Mouse (Mus musculus): ENCODE data around the gene Vtcn1. TPM values are rescaled to one million over a fixed set of nuclear protein-coding genes. Genes with fewer than 3 reads are reported as not detected.

The Vtcn1 gene
- not detected in 2 replicates for polyA plus RNA-seq (2015; fragmentation: Nextera tagmentation; extraction: Ambion mirVana)

DNA sequence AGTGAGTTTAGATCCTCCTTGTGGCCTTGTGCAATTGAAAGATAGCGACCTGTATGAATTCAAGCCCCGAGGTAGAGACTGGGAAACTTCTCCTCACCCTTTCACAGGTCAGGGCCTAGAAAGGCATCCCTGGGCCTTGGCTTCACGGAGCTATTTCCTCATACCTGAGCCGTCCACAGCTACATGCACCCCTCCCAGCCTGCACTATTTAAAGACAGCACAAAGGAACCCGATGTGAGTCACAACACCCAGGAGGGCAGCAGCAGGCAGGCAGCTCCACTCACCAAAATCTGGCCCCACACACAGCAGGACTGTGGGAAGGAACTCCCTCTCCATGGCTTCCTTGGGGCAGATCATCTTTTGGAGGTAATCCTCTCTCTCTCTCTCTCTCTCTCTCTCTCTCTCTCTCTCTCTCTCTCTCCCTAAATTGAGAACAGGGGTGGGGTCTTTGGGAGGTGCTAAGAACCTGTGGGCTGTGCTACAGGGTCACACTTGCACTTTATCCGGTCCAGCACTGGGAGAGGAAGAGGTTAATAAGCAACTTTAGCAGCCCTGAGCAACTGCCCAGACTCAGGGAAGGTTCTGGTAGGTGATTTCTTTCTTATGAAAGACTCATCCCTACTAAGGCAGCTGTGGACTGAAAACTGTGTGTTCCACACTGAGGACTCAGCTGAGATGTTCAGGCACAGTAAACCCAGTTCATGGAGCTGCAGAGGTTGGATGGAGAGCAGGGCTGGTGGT, at the start of gene Vtcn1:
TSS of gene Vtcn1 (plus strand) at position 235 of the 741 bp plus-strand sequence.
- Histone ChIP-seq H3K9ac (ENCODE audit: low read depth, low read length) (no peak within 1 kb of the TSS), H3K27ac (ENCODE audit: low read depth, low read length) (no peak within 1 kb of the TSS), H3K27me3 (replicated peaks; ENCODE audit: control insufficient read depth, insufficient read depth, low read length) (no peaks in the 10 kb centered on the region), H3K4me3 (ENCODE audit: low read length) (no peak within 1 kb of the TSS), H3K4me2 (ENCODE audit: low read length) (no peak within 1 kb of the TSS), H3K9me3 (ENCODE audit: control insufficient read depth, low read length) (no peaks in the 10 kb centered on the region), H3K4me1 (ENCODE audit: control insufficient read depth, insufficient read depth, low read depth, low read length) (no peaks in the 10 kb centered on the region), H3K36me3 (ENCODE audit: control insufficient read depth, insufficient read depth, low read length) (no peaks in the 10 kb centered on the region)
- no peak for ATAC-seq
- 55% methylated on average over 6 of the region's 6 CpGs for WGBS

DNA sequence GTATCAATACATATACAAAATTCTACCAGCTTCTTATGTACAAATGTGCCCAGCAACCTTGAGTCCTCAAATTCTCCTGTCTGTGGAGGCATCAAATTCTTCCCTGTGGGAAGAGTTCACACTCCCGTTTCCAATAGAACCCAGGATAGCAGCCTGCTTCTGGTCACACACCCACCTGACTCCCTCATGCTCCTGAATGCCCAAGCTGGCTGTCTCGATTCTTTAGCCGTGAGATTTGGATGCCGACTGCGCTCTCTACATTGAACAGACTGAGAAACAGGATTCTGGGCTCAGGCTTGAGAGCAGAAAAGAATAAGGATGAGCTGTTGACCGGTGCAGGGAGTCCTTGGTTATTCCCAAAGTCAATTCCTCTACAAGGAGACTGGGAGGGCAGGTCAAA, 48.3 kb upstream of the Vtcn1 start:
- Histone ChIP-seq H3K4me3 (ENCODE audit: low read length) (no peak overlapping the region), H3K27ac (ENCODE audit: low read depth, low read length) (no peak overlapping the region), H3K27me3 (replicated peaks; ENCODE audit: control insufficient read depth, insufficient read depth, low read length) (no peaks in the 10 kb centered on the region), H3K4me2 (ENCODE audit: low read length) (no peak overlapping the region), H3K36me3 (ENCODE audit: control insufficient read depth, insufficient read depth, low read length) (no peaks in the 10 kb centered on the region), H3K9me3 (ENCODE audit: control insufficient read depth, low read length) (no peaks in the 10 kb centered on the region), H3K9ac (ENCODE audit: low read depth, low read length) (no peak overlapping the region), H3K4me1 (ENCODE audit: control insufficient read depth, insufficient read depth, low read depth, low read length) (no peaks in the 10 kb centered on the region)
- ATAC-seq = no peak
- WGBS = 73% methylated on average over 6 of the region's 6 CpGs

DNA sequence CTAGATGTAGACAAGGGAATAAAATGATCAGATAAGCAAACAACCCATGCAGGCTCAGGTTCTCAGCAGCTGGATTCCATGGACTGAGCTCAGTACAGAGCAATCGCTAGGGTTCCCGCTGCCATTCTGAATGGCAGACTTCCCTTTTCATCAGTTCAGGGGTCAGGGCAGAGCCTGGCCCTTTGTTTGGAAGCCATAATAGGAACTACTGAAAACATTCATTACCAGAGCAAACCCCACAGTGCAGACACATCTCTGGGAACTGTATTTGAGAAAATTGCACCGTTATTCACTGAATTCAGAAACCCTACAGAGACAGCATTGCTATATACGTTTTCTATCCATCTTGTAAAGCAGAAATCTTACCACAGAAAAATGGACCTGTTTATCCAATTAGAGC, 47.7 kb upstream of the Vtcn1 start:
- no peaks in the 10 kb centered on the region for H3K27me3 ChIP-seq (replicated peaks; ENCODE audit: control insufficient read depth, insufficient read depth, low read length)
- H3K9me3 ChIP-seq (ENCODE audit: control insufficient read depth, low read length) = no peaks in the 10 kb centered on the region
- 17% methylated on average over 4 of the region's 4 CpGs for WGBS
- H3K36me3 ChIP-seq (ENCODE audit: control insufficient read depth, insufficient read depth, low read length) = no peaks in the 10 kb centered on the region
- no peaks in the 10 kb centered on the region for H3K4me1 ChIP-seq (ENCODE audit: control insufficient read depth, insufficient read depth, low read depth, low read length)
- H3K4me3 ChIP-seq (ENCODE audit: low read length) = no peak overlapping the region
- no peak for ATAC-seq
- H3K9ac ChIP-seq (ENCODE audit: low read depth, low read length) = no peak overlapping the region
- H3K27ac ChIP-seq (ENCODE audit: low read depth, low read length) = no peak overlapping the region
- H3K4me2 ChIP-seq (ENCODE audit: low read length) = no peak overlapping the region

DNA sequence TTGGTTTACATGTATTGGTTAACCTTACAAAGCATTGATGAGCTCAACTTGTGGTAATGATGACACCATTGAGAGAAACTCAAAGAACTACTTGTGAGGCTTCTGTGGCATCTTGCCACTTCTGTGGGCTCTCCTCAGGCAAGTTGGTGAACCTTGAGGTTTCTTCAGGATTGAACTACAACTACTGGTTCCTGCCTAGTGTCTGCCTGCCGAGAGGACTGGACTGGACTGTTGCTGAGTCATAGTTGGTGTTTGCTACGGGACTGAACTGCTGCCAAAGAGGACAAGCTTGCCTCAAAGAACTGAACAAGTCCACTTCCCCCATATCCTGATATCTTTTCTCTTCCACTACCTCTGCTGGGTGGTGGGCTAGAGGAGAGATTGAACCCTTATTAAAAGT, 39.2 kb upstream of the Vtcn1 start:
- no peaks in the 10 kb centered on the region for H3K27me3 ChIP-seq (replicated peaks; ENCODE audit: control insufficient read depth, insufficient read depth, low read length)
- H3K4me2 ChIP-seq (ENCODE audit: low read length) = no peak overlapping the region
- H3K9ac ChIP-seq (ENCODE audit: low read depth, low read length) = no peak overlapping the region
- 86% methylated on average over 2 of the region's 2 CpGs for WGBS
- no peak overlapping the region for H3K4me3 ChIP-seq (ENCODE audit: low read length)
- no peaks in the 10 kb centered on the region for H3K9me3 ChIP-seq (ENCODE audit: control insufficient read depth, low read length)
- no peak overlapping the region for H3K27ac ChIP-seq (ENCODE audit: low read depth, low read length)
- no peak for ATAC-seq
- no peaks in the 10 kb centered on the region for H3K4me1 ChIP-seq (ENCODE audit: control insufficient read depth, insufficient read depth, low read depth, low read length)
- H3K36me3 ChIP-seq (ENCODE audit: control insufficient read depth, insufficient read depth, low read length) = no peaks in the 10 kb centered on the region

DNA sequence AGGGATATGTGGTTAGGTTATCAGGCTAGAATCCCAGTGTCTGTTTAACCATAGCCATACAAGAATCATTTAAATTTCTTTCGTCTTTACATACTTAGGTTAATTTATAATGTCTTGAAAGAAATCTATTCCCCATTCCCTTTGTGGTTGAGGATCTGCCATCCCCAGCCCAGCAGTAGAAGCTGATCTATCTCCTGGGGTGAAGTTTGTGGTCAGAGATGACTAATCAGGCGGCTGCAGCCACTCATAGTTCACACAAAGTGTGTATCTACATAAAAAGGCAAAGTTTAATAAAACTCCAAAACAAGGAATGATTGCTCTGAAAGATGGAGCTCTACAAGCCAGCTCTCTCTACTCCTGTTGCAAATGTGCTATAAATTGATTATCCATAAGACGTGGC, 33.6 kb upstream of the Vtcn1 start:
- Histone ChIP-seq H3K27me3 (replicated peaks; ENCODE audit: control insufficient read depth, insufficient read depth, low read length) (no peaks in the 10 kb centered on the region), H3K36me3 (ENCODE audit: control insufficient read depth, insufficient read depth, low read length) (no peaks in the 10 kb centered on the region), H3K4me2 (ENCODE audit: low read length) (no peak overlapping the region), H3K9ac (ENCODE audit: low read depth, low read length) (no peak overlapping the region), H3K4me3 (ENCODE audit: low read length) (no peak overlapping the region), H3K4me1 (ENCODE audit: control insufficient read depth, insufficient read depth, low read depth, low read length) (no peaks in the 10 kb centered on the region), H3K27ac (ENCODE audit: low read depth, low read length) (no peak overlapping the region), H3K9me3 (ENCODE audit: control insufficient read depth, low read length) (no peaks in the 10 kb centered on the region)
- WGBS = 95% methylated on average over 3 of the region's 3 CpGs
- no peak for ATAC-seq

DNA sequence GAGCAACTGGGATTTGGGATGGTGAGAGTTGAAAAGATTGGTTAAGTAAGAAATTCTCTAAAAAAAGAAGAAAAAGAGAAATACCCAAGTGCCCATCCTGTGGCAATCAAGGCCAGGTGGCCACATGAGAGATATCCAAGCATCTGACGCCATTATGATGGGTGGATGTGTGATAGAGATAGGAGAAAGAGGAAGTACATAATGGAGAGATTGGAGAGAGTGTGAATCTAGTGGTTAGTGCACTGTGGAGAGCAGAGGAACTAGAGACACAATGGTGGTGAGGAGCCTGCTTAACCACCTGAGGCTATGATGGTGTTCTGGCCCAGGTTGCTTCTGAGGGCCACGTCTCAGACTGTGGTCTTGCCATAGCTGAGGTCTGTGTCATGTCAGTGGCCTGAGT, 31.9 kb upstream of the Vtcn1 start:
- Histone ChIP-seq H3K4me2 (ENCODE audit: low read length) (no peak overlapping the region), H3K36me3 (ENCODE audit: control insufficient read depth, insufficient read depth, low read length) (no peaks in the 10 kb centered on the region), H3K4me1 (ENCODE audit: control insufficient read depth, insufficient read depth, low read depth, low read length) (no peaks in the 10 kb centered on the region), H3K27ac (ENCODE audit: low read depth, low read length) (no peak overlapping the region), H3K27me3 (replicated peaks; ENCODE audit: control insufficient read depth, insufficient read depth, low read length) (no peaks in the 10 kb centered on the region), H3K4me3 (ENCODE audit: low read length) (no peak overlapping the region), H3K9me3 (ENCODE audit: control insufficient read depth, low read length) (no peaks in the 10 kb centered on the region), H3K9ac (ENCODE audit: low read depth, low read length) (no peak overlapping the region)
- no peak for ATAC-seq
- 91% methylated on average over 2 of the region's 2 CpGs for WGBS

DNA sequence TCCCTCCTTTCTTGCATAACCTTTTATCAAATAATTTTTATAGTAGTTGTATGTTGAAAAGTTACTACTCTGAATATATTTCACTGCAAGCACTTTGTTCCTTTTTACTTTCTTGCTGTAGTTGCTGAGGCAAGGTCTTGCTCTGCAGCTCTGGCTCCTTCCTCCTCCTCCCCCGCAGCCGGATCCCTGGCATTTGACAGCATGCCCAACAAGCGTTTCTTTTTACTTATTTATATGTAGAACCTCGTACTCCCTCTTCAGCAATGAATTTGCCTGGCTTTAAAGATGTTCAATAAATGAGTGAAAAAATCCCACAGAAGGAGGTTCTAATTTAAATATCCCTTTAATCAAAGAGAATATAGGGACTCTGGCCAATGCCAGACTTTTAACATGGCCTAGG, 28.7 kb upstream of the Vtcn1 start:
- no peaks in the 10 kb centered on the region for H3K9me3 ChIP-seq (ENCODE audit: control insufficient read depth, low read length)
- ATAC-seq = no peak
- WGBS = 65% methylated on average over 4 of the region's 4 CpGs
- H3K27me3 ChIP-seq (replicated peaks; ENCODE audit: control insufficient read depth, insufficient read depth, low read length) = no peaks in the 10 kb centered on the region
- H3K4me2 ChIP-seq (ENCODE audit: low read length) = no peak overlapping the region
- no peaks in the 10 kb centered on the region for H3K36me3 ChIP-seq (ENCODE audit: control insufficient read depth, insufficient read depth, low read length)
- H3K9ac ChIP-seq (ENCODE audit: low read depth, low read length) = no peak overlapping the region
- H3K4me3 ChIP-seq (ENCODE audit: low read length) = no peak overlapping the region
- no peaks in the 10 kb centered on the region for H3K4me1 ChIP-seq (ENCODE audit: control insufficient read depth, insufficient read depth, low read depth, low read length)
- no peak overlapping the region for H3K27ac ChIP-seq (ENCODE audit: low read depth, low read length)

DNA sequence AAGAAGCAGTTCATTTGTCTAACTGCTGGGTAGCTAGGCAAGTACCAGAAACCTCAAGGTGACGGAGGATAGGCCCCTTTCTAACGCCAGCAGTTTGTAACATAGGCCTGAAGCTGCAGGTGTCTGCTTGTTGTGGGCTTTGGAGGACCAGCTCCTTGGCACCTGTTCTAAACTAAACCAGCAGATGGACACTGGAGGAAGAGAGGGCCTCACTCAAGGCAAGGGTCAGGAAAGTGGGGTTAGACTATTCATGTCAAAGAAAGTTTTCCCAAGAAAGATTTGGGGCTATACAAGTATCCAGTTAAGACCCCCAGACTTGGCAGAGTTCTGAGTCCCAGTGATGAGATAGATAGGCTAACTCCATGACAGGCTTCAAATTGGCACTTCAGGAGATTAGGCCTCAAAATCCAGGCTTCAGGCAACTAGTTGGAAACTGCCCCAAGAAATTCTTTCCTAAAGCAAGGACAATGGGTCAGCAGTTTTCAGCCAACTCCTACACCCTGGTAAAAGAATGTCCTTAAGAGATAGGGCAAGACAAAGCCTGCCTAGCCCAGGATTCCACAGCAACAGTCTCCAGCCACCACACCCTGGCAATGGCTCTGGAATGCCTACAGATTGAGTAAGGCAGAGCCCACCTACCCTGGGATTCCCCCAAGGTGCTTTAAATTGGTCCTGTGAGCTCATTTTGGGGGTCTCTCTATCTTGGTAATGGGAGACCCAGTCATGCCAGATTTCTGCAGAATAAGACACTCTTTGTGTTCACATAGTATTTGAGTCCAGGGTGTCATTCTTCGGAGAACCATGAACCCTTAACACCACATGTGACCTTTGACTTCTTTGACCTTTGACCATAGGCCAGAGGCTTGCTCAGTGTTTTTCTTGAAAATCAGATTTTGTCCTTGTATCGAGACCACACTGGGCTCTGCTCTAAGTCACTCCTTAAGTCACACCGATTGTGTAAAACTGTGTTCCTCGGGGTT, 27.8 kb upstream of the Vtcn1 start:
- H3K27ac ChIP-seq (ENCODE audit: low read depth, low read length) = no peak overlapping the region
- no peaks in the 10 kb centered on the region for H3K36me3 ChIP-seq (ENCODE audit: control insufficient read depth, insufficient read depth, low read length)
- no peak overlapping the region for H3K4me3 ChIP-seq (ENCODE audit: low read length)
- no peaks in the 10 kb centered on the region for H3K9me3 ChIP-seq (ENCODE audit: control insufficient read depth, low read length)
- no peak overlapping the region for H3K9ac ChIP-seq (ENCODE audit: low read depth, low read length)
- no peaks in the 10 kb centered on the region for H3K4me1 ChIP-seq (ENCODE audit: control insufficient read depth, insufficient read depth, low read depth, low read length)
- no peak overlapping the region for H3K4me2 ChIP-seq (ENCODE audit: low read length)
- no peaks in the 10 kb centered on the region for H3K27me3 ChIP-seq (replicated peaks; ENCODE audit: control insufficient read depth, insufficient read depth, low read length)
- 79% methylated on average over 6 of the region's 6 CpGs for WGBS
- ATAC-seq = no peak

DNA sequence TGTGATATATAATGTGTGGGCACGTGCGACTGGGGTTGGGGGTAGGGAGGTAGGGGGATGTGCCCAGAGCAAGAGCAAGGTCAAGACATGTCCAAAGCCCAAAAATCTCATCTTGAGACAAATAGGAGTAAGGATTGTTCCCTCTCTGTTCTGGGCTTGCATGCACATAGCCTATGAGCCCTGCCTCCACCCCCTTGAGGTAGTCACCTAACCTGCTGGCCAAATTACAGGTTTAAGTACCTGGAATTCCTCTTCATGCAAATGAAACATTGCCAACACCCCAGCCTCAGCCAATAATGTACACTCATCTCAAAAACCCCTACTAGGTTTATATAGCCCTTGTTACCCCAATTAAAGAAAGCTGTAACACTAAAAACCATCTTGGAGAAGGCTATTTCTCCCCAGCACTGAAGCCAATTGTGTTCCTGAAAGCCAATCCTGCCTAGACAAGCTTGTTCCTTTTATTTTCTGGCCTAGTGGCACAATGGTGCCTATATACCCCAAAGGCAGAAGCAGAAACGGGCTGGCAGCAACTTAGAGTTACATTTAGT, 26.3 kb upstream of the Vtcn1 start:
- Histone ChIP-seq H3K4me2 (ENCODE audit: low read length) (no peak overlapping the region), H3K27me3 (replicated peaks; ENCODE audit: control insufficient read depth, insufficient read depth, low read length) (no peaks in the 10 kb centered on the region), H3K36me3 (ENCODE audit: control insufficient read depth, insufficient read depth, low read length) (no peaks in the 10 kb centered on the region), H3K4me3 (ENCODE audit: low read length) (no peak overlapping the region), H3K9ac (ENCODE audit: low read depth, low read length) (no peak overlapping the region), H3K9me3 (ENCODE audit: control insufficient read depth, low read length) (no peaks in the 10 kb centered on the region), H3K4me1 (ENCODE audit: control insufficient read depth, insufficient read depth, low read depth, low read length) (no peaks in the 10 kb centered on the region), H3K27ac (ENCODE audit: low read depth, low read length) (no peak overlapping the region)
- 93% methylated on average over 3 of the region's 3 CpGs for WGBS
- ATAC-seq = no peak

Data from hindbrain, embryonic 16.5 days (tissue).